Mouse (Mus musculus) midbrain, embryonic 10.5 days (tissue): ENCODE results near the gene Zmym3. TPM values are rescaled to one million over a fixed set of nuclear protein-coding genes. Genes with fewer than 3 reads are reported as not detected.
A peak's percentile ranks its signal among the peaks of the same experiment; 100 is the strongest.
"Not testable (repeated sequence)": the region's sequence is repeated elsewhere in the genome, so short reads cannot be mapped to it uniquely, and the experiment has no call there.

Experiments used
- DNase-seq: peaks from one replicate; pipeline ENCODE4 v3.0.0-alpha.2; 2017; ENCODE audit warnings: low spot score
- H3K27ac ChIP-seq: fragments of 300-500 bp; sonication (generic); replicated peaks from 2 replicates; pipeline ENCODE4 v1.5.1; 2016; ENCODE audit warnings: mild to moderate bottlenecking
- H3K27me3 ChIP-seq: fragments of 300-500 bp; sonication (generic); 2 replicates; pipeline ENCODE4 v1.6.1; 2016; ENCODE audit warnings: low read depth, mild to moderate bottlenecking; ENCODE audit not compliant: poor library complexity, severe bottlenecking
- H3K36me3 ChIP-seq: fragments of 300-500 bp; sonication (generic); 2 replicates; pipeline ENCODE4 v1.6.1; 2016; ENCODE audit warnings: mild to moderate bottlenecking, moderate library complexity
- H3K4me1 ChIP-seq: fragments of 300-500 bp; sonication (generic); 2 replicates; pipeline ENCODE4 v1.6.1; 2016
- H3K4me3 ChIP-seq: fragments of 300-500 bp; sonication (generic); 2 replicates; pipeline ENCODE4 v1.5.1; 2016; ENCODE audit warnings: mild to moderate bottlenecking, moderate library complexity
- H3K9me3 ChIP-seq: fragments of 300-500 bp; sonication (generic); replicated peaks from 2 replicates; pipeline ENCODE4 v1.6.1; 2016; ENCODE audit warnings: mild to moderate bottlenecking
- WGBS: fragments of 180-500 bp; shearing (Covaris S2); methylation state at CpG from one replicate; pipeline ENCODE4 v1.1.7; 2016; 5-methylcytosine and 5-hydroxymethylcytosine counted together
- polyA plus RNA-seq: library from polyadenylated mRNA; unstranded; fragments of >200 nt; fragmentation: Nextera tagmentation; extraction: Ambion mirVana; gene quantifications from 2 replicates; pipeline ENCODE4 v1.2.1, GENCODE M21; 2016

The Zmym3 gene
- polyA plus RNA-seq, 1 experiment from 2014 or later: 16.6 TPM

GRCm38 (mm10) chrX:101396459-101396858, 24.2 kb downstream of the Zmym3 start:
- peak; percentile 24 for DNase-seq
- Histone ChIP-seq H3K9me3 (no peaks in the 10 kb centered on the region), H3K27ac (no peak overlapping the region), H3K27me3 (peaks cover 91% of the 10 kb centered on the region), H3K4me1 (peaks cover 11% of the 10 kb centered on the region), H3K4me3 (peak overlapping the region; percentile 33), H3K36me3 (no peaks in the 10 kb centered on the region)
- WGBS: 27% methylated on average over 11 of the region's 11 CpGs

DNA sequence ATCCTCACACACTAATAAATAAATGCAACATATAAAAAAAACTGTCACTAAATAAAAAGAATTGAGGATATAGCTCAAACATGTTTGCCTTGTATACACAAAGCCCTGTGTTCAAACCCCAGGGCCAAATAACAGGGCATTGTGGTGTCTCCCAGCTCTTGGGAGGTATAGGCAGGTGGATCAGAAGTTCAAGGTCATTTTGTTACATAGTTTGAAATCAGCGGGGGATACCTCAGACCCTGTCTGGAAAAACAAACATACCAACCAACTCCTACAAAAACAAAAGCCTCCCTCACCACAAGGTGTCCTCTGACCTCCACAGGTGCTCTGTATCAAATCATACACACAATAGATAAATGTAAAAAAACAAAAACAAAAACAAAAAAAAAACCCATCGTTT, 26.3 kb downstream of the Zmym3 start:
- no peaks in the 10 kb centered on the region for H3K36me3 ChIP-seq
- H3K9me3 ChIP-seq: no peaks in the 10 kb centered on the region
- 73% methylated on average over 2 of the region's 2 CpGs for WGBS
- peaks cover 11% of the 10 kb centered on the region for H3K4me1 ChIP-seq
- no peak overlapping the region for H3K4me3 ChIP-seq
- no peak overlapping the region for H3K27ac ChIP-seq
- H3K27me3 ChIP-seq: peaks cover 91% of the 10 kb centered on the region
- DNase-seq: no peak

DNA sequence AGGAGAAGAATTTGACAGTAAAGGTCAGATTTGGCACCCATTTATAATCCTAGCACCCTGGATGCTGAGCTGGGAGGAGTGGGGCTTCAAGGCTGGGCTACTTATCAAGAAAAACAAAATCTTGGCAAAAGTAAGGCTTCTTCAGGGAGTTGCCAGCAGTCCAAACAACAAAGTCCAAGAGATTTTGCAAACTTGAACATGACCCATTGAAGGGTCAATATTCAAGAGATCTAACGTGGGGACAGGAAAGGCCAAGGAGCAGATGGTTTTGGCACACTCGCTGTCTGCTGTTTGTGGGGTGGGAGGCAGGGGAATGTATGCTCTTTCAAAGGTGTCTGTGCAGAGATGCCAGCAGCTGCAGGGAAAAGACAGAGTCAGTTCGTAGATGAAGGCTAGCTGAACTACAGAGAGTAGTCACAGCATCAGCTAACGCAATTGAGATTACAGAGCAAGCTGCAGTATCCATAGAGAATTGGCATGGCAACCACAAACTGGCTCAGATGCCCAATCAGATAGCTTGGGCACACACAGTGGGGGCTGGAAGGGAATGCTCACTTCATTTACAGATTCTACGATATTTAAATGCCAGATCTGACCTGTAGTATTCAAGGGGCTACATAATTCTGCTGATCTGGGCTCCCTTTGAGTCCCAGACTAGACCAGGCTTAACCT, 31.6 kb downstream of the Zmym3 start:
- peaks cover 91% of the 10 kb centered on the region for H3K27me3 ChIP-seq
- no peak overlapping the region for H3K4me3 ChIP-seq
- no peaks in the 10 kb centered on the region for H3K9me3 ChIP-seq
- WGBS: 77% methylated on average over 5 of the region's 5 CpGs
- peaks cover 13% of the 10 kb centered on the region for H3K4me1 ChIP-seq
- no peak overlapping the region for H3K27ac ChIP-seq
- no peaks in the 10 kb centered on the region for H3K36me3 ChIP-seq
- DNase-seq: no peak

GRCm38 (mm10) chrX:101386222-101386621, 34.4 kb downstream of the Zmym3 start:
- H3K9me3 ChIP-seq: no peaks in the 10 kb centered on the region
- 26% methylated on average over 4 of the region's 4 CpGs for WGBS
- peaks cover 99% of the 10 kb centered on the region for H3K27me3 ChIP-seq
- no peak overlapping the region for H3K27ac ChIP-seq
- no peak overlapping the region for H3K4me3 ChIP-seq
- DNase-seq: no peak
- H3K4me1 ChIP-seq: peaks cover 26% of the 10 kb centered on the region
- no peaks in the 10 kb centered on the region for H3K36me3 ChIP-seq

DNA sequence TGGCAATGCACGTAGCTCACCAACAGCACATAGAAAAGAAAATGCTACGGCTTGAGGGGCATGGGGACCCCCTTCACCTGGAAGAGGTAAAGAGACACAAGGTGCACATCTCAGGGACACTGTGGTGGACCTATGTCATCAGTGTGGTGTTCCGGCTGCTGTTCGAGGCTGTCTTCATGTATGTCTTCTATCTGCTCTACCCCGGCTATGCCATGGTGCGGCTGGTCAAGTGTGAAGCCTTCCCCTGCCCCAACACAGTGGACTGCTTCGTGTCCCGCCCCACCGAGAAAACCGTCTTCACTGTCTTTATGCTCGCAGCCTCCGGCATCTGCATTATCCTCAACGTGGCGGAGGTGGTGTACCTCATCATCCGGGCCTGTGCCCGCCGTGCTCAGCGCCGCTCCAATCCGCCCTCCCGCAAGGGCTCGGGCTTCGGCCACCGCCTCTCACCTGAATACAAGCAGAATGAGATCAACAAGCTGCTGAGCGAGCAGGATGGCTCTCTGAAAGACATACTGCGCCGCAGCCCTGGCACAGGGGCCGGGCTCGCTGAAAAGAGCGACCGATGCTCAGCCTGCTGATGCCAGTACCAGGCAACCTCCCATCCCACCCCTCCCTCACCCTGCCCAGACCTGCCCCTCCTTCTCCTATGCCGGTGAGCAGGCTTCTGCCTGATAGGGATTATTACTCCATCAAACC, 36.1 kb downstream of the Zmym3 start:
- Histone ChIP-seq H3K27me3 (peaks cover 99% of the 10 kb centered on the region), H3K36me3 (no peaks in the 10 kb centered on the region), H3K9me3 (no peaks in the 10 kb centered on the region), H3K4me3 (peak overlapping the region; percentile 44), H3K4me1 (peaks cover 26% of the 10 kb centered on the region), H3K27ac (no peak overlapping the region)
- DNase-seq: peak; percentile 12
- WGBS: 14% methylated on average over 32 of the region's 32 CpGs

- Histone ChIP-seq H3K27me3 (peaks cover 99% of the 10 kb centered on the region), H3K27ac (no peak overlapping the region), H3K4me1 (peaks cover 26% of the 10 kb centered on the region), H3K36me3 (no peaks in the 10 kb centered on the region), H3K9me3 (no peaks in the 10 kb centered on the region), H3K4me3 (no peak overlapping the region)
- 26% methylated on average over 18 of the region's 18 CpGs for WGBS
- no peak for DNase-seq
Observed at GRCm38 (mm10) chrX:101383455-101383854, 37.2 kb downstream of the Zmym3 start.

GRCm38 (mm10) chrX:101379744-101380143, 40.9 kb downstream of the Zmym3 start:
- H3K27me3 ChIP-seq: peaks cover 96% of the 10 kb centered on the region
- H3K4me1 ChIP-seq: peaks cover 20% of the 10 kb centered on the region
- 100% methylated on average over 1 of the region's 1 CpGs for WGBS

GRCm38 (mm10) chrX:101377076-101377475, 43.6 kb downstream of the Zmym3 start:
- Histone ChIP-seq H3K4me3 (no peak overlapping the region), H3K27ac (no peak overlapping the region), H3K9me3 (no peaks in the 10 kb centered on the region), H3K36me3 (no peaks in the 10 kb centered on the region), H3K27me3 (peaks cover 94% of the 10 kb centered on the region), H3K4me1 (peaks cover 3% of the 10 kb centered on the region; the same call in 1 of the 2 replicates)
- 59% methylated on average over 4 of the region's 4 CpGs for WGBS
- DNase-seq: no peak

More at GRCm38 (mm10) chrX:101379744-101380143, 40.9 kb downstream of the Zmym3 start:
- H3K4me3 ChIP-seq: no peak overlapping the region
- no peak overlapping the region for H3K27ac ChIP-seq
- no peaks in the 10 kb centered on the region for H3K36me3 ChIP-seq
- H3K9me3 ChIP-seq: no peaks in the 10 kb centered on the region
- DNase-seq: no peak

- peaks cover 93% of the 10 kb centered on the region for H3K27me3 ChIP-seq
- H3K36me3 ChIP-seq: no peaks in the 10 kb centered on the region
- DNase-seq: no peak
- no peaks in the 10 kb centered on the region for H3K4me1 ChIP-seq
- WGBS: 82% methylated on average over 7 of the region's 7 CpGs
- no peaks in the 10 kb centered on the region for H3K9me3 ChIP-seq
- no peak within 1 kb of the TSS for H3K4me3 ChIP-seq
- H3K27ac ChIP-seq: no peak within 1 kb of the TSS
Observed at GRCm38 (mm10) chrX:101376190-101376968, 44.3 kb downstream of the Zmym3 start, which contains the start of gene Gjb1. TSS of gene Gjb1 (plus strand) at chrX:101376378.

DNA sequence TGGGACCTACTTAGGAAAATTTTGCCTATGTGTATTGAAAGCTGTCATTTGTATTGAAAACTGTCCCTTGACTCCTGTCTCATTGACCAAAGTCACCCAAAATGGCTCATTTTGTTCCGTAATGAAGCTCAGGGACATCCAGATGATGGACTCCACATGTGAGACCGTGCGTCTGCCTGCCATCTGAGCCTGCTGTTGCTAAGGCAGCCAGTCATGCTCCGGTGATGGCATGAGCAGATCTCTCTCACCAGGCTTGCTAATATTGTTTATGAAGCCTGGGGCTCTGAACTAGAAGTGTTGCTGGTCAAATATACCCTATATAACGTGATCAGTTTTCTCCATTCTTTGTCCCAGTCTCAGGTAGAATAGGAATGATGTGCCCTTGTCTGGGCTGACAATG, 47.7 kb downstream of the Zmym3 start:
- no peak for DNase-seq
- no peaks in the 10 kb centered on the region for H3K36me3 ChIP-seq
- no peaks in the 10 kb centered on the region for H3K4me1 ChIP-seq
- no peaks in the 10 kb centered on the region for H3K9me3 ChIP-seq
- H3K4me3 ChIP-seq: no peak overlapping the region
- H3K27ac ChIP-seq: no peak overlapping the region
- H3K27me3 ChIP-seq: peaks cover 72% of the 10 kb centered on the region
- WGBS: 76% methylated on average over 5 of the region's 5 CpGs

GRCm38 (mm10) chrX:101370573-101370972, 50.1 kb downstream of the Zmym3 start:
- H3K27me3 ChIP-seq: peaks cover 49% of the 10 kb centered on the region
- no peaks in the 10 kb centered on the region for H3K4me1 ChIP-seq
- no peak overlapping the region for H3K27ac ChIP-seq
- H3K9me3 ChIP-seq: no peaks in the 10 kb centered on the region
- H3K4me3 ChIP-seq: no peak overlapping the region
- WGBS: 65% methylated on average over 3 of the region's 3 CpGs
- DNase-seq: no peak
- no peaks in the 10 kb centered on the region for H3K36me3 ChIP-seq

DNA sequence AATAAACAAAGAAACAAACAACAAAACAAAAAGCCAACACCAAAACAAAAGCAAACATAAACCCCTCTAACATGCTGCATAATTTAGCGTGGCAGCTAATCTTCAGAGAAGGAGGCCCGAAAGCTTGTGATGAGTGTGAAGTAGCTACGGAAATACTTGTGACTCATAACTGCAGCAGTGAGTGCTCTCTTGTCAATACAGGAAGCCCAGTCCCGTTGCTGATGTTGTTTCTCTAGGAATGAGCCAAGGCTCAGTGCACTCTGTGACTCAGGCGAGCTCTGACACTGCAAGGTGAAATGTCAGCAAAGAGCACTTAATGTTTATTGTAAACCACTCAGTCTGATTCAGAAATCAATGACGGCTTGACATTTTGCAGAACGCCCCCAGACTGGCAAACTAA, 51.6 kb downstream of the Zmym3 start:
- peaks cover 39% of the 10 kb centered on the region for H3K27me3 ChIP-seq
- WGBS: 78% methylated on average over 7 of the region's 7 CpGs
- no peaks in the 10 kb centered on the region for H3K4me1 ChIP-seq
- DNase-seq: no peak
- H3K36me3 ChIP-seq: no peaks in the 10 kb centered on the region
- H3K9me3 ChIP-seq: no peaks in the 10 kb centered on the region
- H3K4me3 ChIP-seq: no peak overlapping the region
- H3K27ac ChIP-seq: no peak overlapping the region

GRCm38 (mm10) chrX:101358902-101359301, 61.7 kb downstream of the Zmym3 start:
- not testable (repeated sequence) for H3K9me3 ChIP-seq, H3K27me3 ChIP-seq, H3K4me1 ChIP-seq, H3K4me3 ChIP-seq, H3K36me3 ChIP-seq, DNase-seq, H3K27ac ChIP-seq
- 57% methylated on average over 4 of the region's 4 CpGs for WGBS
